Mouse (Mus musculus) heart, embryonic 16.5 days (tissue): ENCODE results near the gene Cxcr6. TPM values are rescaled to one million over a fixed set of nuclear protein-coding genes. Genes with fewer than 3 reads are reported as not detected.

Experiments
- ATAC-seq: fragments of 200-750 bp; cut with Nextera tagmentation; replicated peaks from 2 replicates; pipeline ENCODE4 v1.8.0; 2017; ENCODE audit warnings: moderate number of reproducible peaks; ENCODE audit not compliant: insufficient read depth, low FRiP score; ENCODE audit errors: extremely low read depth
- H3K27ac ChIP-seq: fragments of 300-500 bp; sonication (generic); 2 replicates; pipeline ENCODE4 v1.5.1; 2014; ENCODE audit warnings: mild to moderate bottlenecking, low read length, control low read depth, moderate library complexity
- H3K27me3 ChIP-seq: fragments of 300-500 bp; sonication (generic); 2 replicates; pipeline ENCODE4 v1.6.1; 2014; ENCODE audit warnings: low read length, mixed read lengths; ENCODE audit not compliant: control insufficient read depth, insufficient read depth
- H3K36me3 ChIP-seq: fragments of 300-500 bp; sonication (generic); 2 replicates; pipeline ENCODE4 v1.6.1; 2014; ENCODE audit not compliant: control insufficient read depth, insufficient read depth
- H3K4me1 ChIP-seq: fragments of 300-500 bp; sonication (generic); 2 replicates; pipeline ENCODE4 v1.6.1; 2014; ENCODE audit warnings: low read length, mixed read lengths; ENCODE audit not compliant: control insufficient read depth, insufficient read depth
- H3K4me2 ChIP-seq: fragments of 300-500 bp; sonication (generic); 2 replicates; pipeline ENCODE4 v1.6.1; 2014; ENCODE audit warnings: low read depth, mild to moderate bottlenecking, control low read depth, low read length
- H3K4me3 ChIP-seq: fragments of 300-500 bp; sonication (generic); 2 replicates; pipeline ENCODE4 v1.5.1; 2014; ENCODE audit warnings: mild to moderate bottlenecking, control low read depth, low read length
- H3K9ac ChIP-seq: fragments of 300-500 bp; sonication (generic); 2 replicates; pipeline ENCODE4 v1.6.1; 2014; ENCODE audit warnings: low read length, control low read depth
- H3K9me3 ChIP-seq: fragments of 300-500 bp; sonication (generic); replicated peaks from 2 replicates; pipeline ENCODE4 v1.6.1; 2016; ENCODE audit warnings: low read length; ENCODE audit not compliant: control insufficient read depth
- WGBS: fragments of 180-500 bp; shearing (Covaris S2); extraction: QIAGEN DNeasy Blood & Tissue Kit; methylation state at CpG from one replicate; pipeline ENCODE4 v1.1.7; 2014; 5-methylcytosine and 5-hydroxymethylcytosine counted together
- polyA plus RNA-seq: library from polyadenylated mRNA; unstranded; fragments of >200 nt; fragmentation: Nextera tagmentation; extraction: Ambion mirVana; gene quantifications from 2 replicates; pipeline ENCODE4 v1.2.1, GENCODE M21; 2015

Gene Cxcr6
- polyA plus RNA-seq: 0.65 and 1.2 TPM in 2 replicates

- no peak within 1 kb of the TSS for H3K9ac ChIP-seq
- no peaks in the 10 kb centered on the region for H3K27me3 ChIP-seq
- H3K4me3 ChIP-seq: no peak within 1 kb of the TSS
- H3K4me1 ChIP-seq: peaks cover 6% of the 10 kb centered on the region; the same call in 1 of the 2 replicates
- no peak within 1 kb of the TSS for H3K27ac ChIP-seq
- H3K36me3 ChIP-seq: peaks cover 23% of the 10 kb centered on the region
- WGBS: 81% methylated on average over 5 of the region's 5 CpGs
- no peak within 1 kb of the TSS for H3K4me2 ChIP-seq
- ATAC-seq: no peak
- no peaks in the 10 kb centered on the region for H3K9me3 ChIP-seq
Observed at GRCm38 (mm10) chr9:123806267-123806666, at the start of gene Cxcr6. Gene Cxcr6, plus strand, starts transcription at chr9:123806475.

GRCm38 (mm10) chr9:123756752-123757151 is 49.5 kb upstream of the Cxcr6 start:
- peak; percentile 73 for ATAC-seq
- Histone ChIP-seq H3K9ac (no peak overlapping the region), H3K36me3 (no peaks in the 10 kb centered on the region), H3K4me1 (no peaks in the 10 kb centered on the region), H3K4me3 (no peak overlapping the region), H3K4me2 (no peak overlapping the region), H3K27ac (no peak overlapping the region), H3K27me3 (no peaks in the 10 kb centered on the region), H3K9me3 (no peaks in the 10 kb centered on the region)
- 65% methylated on average over 3 of the region's 3 CpGs for WGBS

GRCm38 (mm10) chr9:123757326-123757725 is 48.9 kb upstream of the Cxcr6 start:
- H3K27ac ChIP-seq: peak overlapping the region; percentile 37; the same call in 1 of the 2 replicates
- no peak overlapping the region for H3K4me3 ChIP-seq
- no peaks in the 10 kb centered on the region for H3K4me1 ChIP-seq
- no peaks in the 10 kb centered on the region for H3K27me3 ChIP-seq
- WGBS: 52% methylated on average over 2 of the region's 2 CpGs
- no peak overlapping the region for H3K4me2 ChIP-seq
- H3K36me3 ChIP-seq: no peaks in the 10 kb centered on the region
- H3K9ac ChIP-seq: no peak overlapping the region
- ATAC-seq: peak; percentile 41; the same call in 1 of the 2 replicates
- H3K9me3 ChIP-seq: no peaks in the 10 kb centered on the region

GRCm38 (mm10) chr9:123758156-123758555 is 48.1 kb upstream of the Cxcr6 start:
- 60% methylated on average over 1 of the region's 1 CpGs for whole genome bisulfite sequencing
- Histone ChIP-seq H3K27ac (no peak overlapping the region), H3K4me2 (no peak overlapping the region), H3K9ac (no peak overlapping the region), H3K4me1 (no peaks in the 10 kb centered on the region), H3K27me3 (no peaks in the 10 kb centered on the region), H3K9me3 (no peaks in the 10 kb centered on the region), H3K36me3 (no peaks in the 10 kb centered on the region), H3K4me3 (no peak overlapping the region)
- no peak for ATAC-seq

GRCm38 (mm10) chr9:123758645-123759044 is 47.6 kb upstream of the Cxcr6 start:
- no peak for ATAC-seq

GRCm38 (mm10) chr9:123760806-123761205 is 45.5 kb upstream of the Cxcr6 start:
- Histone ChIP-seq H3K4me3 (no peak overlapping the region), H3K36me3 (no peaks in the 10 kb centered on the region), H3K9ac (no peak overlapping the region), H3K27ac (no peak overlapping the region), H3K27me3 (no peaks in the 10 kb centered on the region), H3K4me2 (no peak overlapping the region), H3K4me1 (no peaks in the 10 kb centered on the region), H3K9me3 (no peaks in the 10 kb centered on the region)
- WGBS: 66% methylated on average over 3 of the region's 3 CpGs
- no peak for ATAC-seq

More at GRCm38 (mm10) chr9:123758645-123759044, 47.6 kb upstream of the Cxcr6 start:
- H3K4me3 ChIP-seq: no peak overlapping the region
- no peak overlapping the region for H3K27ac ChIP-seq
- no peaks in the 10 kb centered on the region for H3K9me3 ChIP-seq
- no peak overlapping the region for H3K4me2 ChIP-seq
- H3K27me3 ChIP-seq: no peaks in the 10 kb centered on the region
- H3K9ac ChIP-seq: no peak overlapping the region
- H3K4me1 ChIP-seq: no peaks in the 10 kb centered on the region
- 67% methylated on average over 4 of the region's 4 CpGs for WGBS
- H3K36me3 ChIP-seq: no peaks in the 10 kb centered on the region

GRCm38 (mm10) chr9:123762886-123763285 is 43.4 kb upstream of the Cxcr6 start:
- Histone ChIP-seq H3K36me3 (no peaks in the 10 kb centered on the region), H3K4me1 (no peaks in the 10 kb centered on the region), H3K4me2 (no peak overlapping the region), H3K9me3 (no peaks in the 10 kb centered on the region), H3K9ac (no peak overlapping the region), H3K27me3 (no peaks in the 10 kb centered on the region), H3K4me3 (no peak overlapping the region), H3K27ac (no peak overlapping the region)
- WGBS: 82% methylated on average over 4 of the region's 4 CpGs
- ATAC-seq: no peak

GRCm38 (mm10) chr9:123763771-123764170 is 42.5 kb upstream of the Cxcr6 start:
- Histone ChIP-seq H3K27me3 (no peaks in the 10 kb centered on the region), H3K4me2 (no peak overlapping the region), H3K9me3 (no peaks in the 10 kb centered on the region), H3K4me1 (no peaks in the 10 kb centered on the region), H3K36me3 (no peaks in the 10 kb centered on the region), H3K9ac (no peak overlapping the region), H3K4me3 (no peak overlapping the region), H3K27ac (no peak overlapping the region; the same call in 1 of the 2 replicates)
- 64% methylated on average over 3 of the region's 3 CpGs for WGBS
- no peak for ATAC-seq

GRCm38 (mm10) chr9:123766996-123767395 is 39.3 kb upstream of the Cxcr6 start:
- Histone ChIP-seq H3K9me3 (no peaks in the 10 kb centered on the region), H3K4me2 (no peak overlapping the region)

More at GRCm38 (mm10) chr9:123766996-123767395, 39.3 kb upstream of the Cxcr6 start:
- 0 out of 2 replicates have a peak, but pooled peaks have one; percentile 63 for ATAC-seq
- 74% methylated on average over 3 of the region's 3 CpGs for WGBS
- H3K4me3 ChIP-seq: no peak overlapping the region
- H3K4me1 ChIP-seq: no peaks in the 10 kb centered on the region
- no peaks in the 10 kb centered on the region for H3K27me3 ChIP-seq
- H3K27ac ChIP-seq: no peak overlapping the region
- H3K36me3 ChIP-seq: no peaks in the 10 kb centered on the region
- H3K9ac ChIP-seq: no peak overlapping the region
